Mouse (Mus musculus) brain, embryonic 14.5 days (tissue): ENCODE data around the gene Thsd4. TPM values are rescaled to one million over a fixed set of nuclear protein-coding genes. Genes with fewer than 3 reads are reported as not detected.

ENCODE experiments used
- DNase-seq: peaks from one replicate; pipeline ENCODE4 v3.0.0-alpha.2; 2011; ENCODE audit warnings: low read depth
- CTCF ChIP-seq: fragments of 200-500 bp; IDR thresholded peaks from 2 replicates; pipeline ENCODE4 v1.5.1; 2012; ENCODE audit warnings: inconsistent platforms, mild to moderate bottlenecking, moderate library complexity, borderline replicate concordance; ENCODE audit not compliant: insufficient read depth, insufficient read length; ENCODE audit errors: extremely low read depth
- POLR2A ChIP-seq: fragments of 200-500 bp; IDR thresholded peaks from 2 replicates; pipeline ENCODE4 v1.6.1; 2012; ENCODE audit warnings: mild to moderate bottlenecking, inconsistent platforms, borderline replicate concordance; ENCODE audit not compliant: poor library complexity, insufficient read depth, insufficient read length, severe bottlenecking; ENCODE audit errors: extremely low read depth
- polyA plus RNA-seq: library from polyadenylated mRNA; depleted of rRNA; stranded (reverse); fragments of >200 nt; gene quantifications from 2 replicates; pipeline ENCODE4 v1.2.3, GENCODE M21; 2012

Gene Thsd4
- polyA plus RNA-seq, 1 experiment: 7.9 TPM

- no peak for DNase-seq
- TF ChIP-seq POLR2A (no peak), CTCF (no peak)
These were observed 569.3 kb downstream of the Thsd4 start for GRCm38 (mm10) chr9:59952515-59953070.

GRCm38 (mm10) chr9:59951943-59952342 lies 569.9 kb downstream of the Thsd4 start:
- no peak for TF ChIP-seq CTCF
- TF ChIP-seq POLR2A: no peak
- DNase-seq: no peak

DNA sequence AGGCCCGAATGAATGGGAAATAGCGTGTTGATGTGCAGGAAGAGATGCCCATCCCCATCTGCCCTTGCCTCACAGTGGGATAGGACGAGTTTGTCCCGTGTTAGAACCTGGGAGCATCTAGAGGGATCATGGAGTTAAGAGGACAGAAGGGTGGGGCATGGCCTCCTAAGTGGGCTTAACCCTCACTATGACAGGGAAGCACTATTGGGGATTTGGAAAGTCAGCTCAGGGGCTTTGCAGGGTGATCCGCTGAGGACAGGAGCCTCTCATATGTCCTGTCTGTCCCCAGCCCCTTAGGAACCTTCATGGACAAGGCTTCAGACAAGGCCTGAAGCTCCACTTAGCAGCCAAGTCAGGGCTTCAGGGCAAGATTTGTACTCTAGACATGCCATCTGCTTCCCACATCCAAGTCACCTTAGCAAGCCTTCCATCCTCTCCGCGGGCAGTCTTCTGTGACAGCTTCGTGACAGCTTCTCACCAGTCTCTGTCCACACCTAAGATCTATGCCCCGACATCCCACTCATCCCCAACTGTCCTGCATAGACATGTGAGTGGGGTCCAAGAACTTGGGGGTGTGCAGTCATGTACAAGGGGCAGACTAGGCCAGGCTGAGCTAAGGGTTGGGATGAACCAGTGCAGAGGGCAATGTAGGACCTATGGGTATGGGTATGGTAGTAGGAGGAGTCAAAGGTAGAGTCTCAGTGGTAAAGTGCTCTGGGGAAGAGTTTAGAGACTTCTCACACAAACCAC lies 570.7 kb downstream of the Thsd4 start:
- TF ChIP-seq POLR2A (no peak), CTCF (no peak)
- no peak for DNase-seq

GRCm38 (mm10) chr9:59949981-59950380 lies 571.9 kb downstream of the Thsd4 start:
- no peak for DNase-seq
- TF ChIP-seq POLR2A (no peak), CTCF (no peak)

GRCm38 (mm10) chr9:59949511-59949910 lies 572.3 kb downstream of the Thsd4 start:
- no peak for DNase-seq
- TF ChIP-seq POLR2A: no peak
- no peak for TF ChIP-seq CTCF

GRCm38 (mm10) chr9:59948691-59949250 lies 573.1 kb downstream of the Thsd4 start:
- DNase-seq: no peak
- TF ChIP-seq POLR2A (no peak), CTCF (no peak)

DNA sequence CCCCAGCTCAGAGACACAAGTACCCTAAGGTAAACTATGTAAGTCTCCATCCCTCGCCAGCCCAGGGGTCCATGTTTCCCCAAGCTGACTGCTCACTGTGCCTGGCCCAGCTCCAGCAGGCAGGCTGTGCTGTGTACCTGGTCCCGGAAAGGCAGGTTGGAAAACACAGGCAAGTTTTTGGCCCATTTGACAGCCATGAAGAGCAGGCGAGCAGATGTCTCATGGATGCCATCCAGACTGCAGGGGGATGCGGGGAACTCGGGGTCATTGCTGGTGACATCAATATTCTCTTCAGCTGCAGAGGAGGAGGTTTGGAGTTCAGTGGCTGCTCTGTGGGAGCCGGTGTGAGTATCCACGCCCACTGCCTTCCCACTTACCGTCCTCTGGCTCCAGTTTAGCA lies 573.6 kb downstream of the Thsd4 start:
- TF ChIP-seq POLR2A (no peak), CTCF (no peak)
- DNase-seq: no peak

DNA sequence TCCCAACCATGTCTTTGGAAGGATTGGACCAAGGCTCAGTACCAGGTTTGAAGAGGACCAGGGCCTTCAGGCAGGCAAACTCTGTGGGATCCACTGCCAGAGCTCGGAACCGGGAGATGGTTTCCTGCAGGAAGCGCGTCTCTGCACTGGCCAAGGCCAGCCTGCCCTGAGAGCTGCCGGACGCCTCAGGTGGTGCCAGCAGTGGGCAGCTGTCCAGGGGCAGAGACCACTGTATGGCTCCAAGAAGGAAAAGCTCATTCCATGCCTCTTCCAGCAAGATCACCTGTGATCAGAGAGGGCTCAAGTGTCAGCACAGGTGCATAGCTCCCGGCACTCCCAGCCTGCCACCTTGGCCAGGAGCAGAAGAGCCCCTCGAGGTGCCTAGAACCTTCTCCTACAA lies 574.6 kb downstream of the Thsd4 start:
- no peak for DNase-seq
- TF ChIP-seq POLR2A (no peak), CTCF (no peak)

- no peak for DNase-seq
- no peak for TF ChIP-seq CTCF
- no peak for TF ChIP-seq POLR2A
These were observed 576.6 kb downstream of the Thsd4 start for GRCm38 (mm10) chr9:59945241-59945640.

DNA sequence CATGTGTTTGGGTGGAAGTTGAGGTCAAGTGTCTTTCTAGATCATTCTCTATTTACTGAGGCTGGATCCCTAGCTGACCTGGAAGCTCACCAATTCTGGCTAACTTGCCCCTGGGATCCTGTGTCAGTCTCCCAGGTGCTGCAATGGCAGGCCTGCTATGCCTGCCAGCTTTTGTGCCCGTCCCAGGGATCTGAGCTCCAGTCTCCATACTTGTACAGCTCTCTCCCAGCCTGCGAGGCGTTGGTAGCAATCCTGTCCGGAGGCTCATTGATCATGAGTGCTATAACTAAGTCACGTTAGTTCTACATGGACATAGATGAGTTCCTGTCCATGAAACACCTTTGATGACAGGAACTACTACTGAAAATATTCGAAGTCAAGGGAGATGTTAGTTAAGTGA lies 578.0 kb downstream of the Thsd4 start:
- TF ChIP-seq CTCF (no peak), POLR2A (no peak)
- no peak for DNase-seq

- no peak for DNase-seq
- no peak for TF ChIP-seq CTCF
- no peak for TF ChIP-seq POLR2A
These were observed 579.3 kb downstream of the Thsd4 start for GRCm38 (mm10) chr9:59942501-59943085.

DNA sequence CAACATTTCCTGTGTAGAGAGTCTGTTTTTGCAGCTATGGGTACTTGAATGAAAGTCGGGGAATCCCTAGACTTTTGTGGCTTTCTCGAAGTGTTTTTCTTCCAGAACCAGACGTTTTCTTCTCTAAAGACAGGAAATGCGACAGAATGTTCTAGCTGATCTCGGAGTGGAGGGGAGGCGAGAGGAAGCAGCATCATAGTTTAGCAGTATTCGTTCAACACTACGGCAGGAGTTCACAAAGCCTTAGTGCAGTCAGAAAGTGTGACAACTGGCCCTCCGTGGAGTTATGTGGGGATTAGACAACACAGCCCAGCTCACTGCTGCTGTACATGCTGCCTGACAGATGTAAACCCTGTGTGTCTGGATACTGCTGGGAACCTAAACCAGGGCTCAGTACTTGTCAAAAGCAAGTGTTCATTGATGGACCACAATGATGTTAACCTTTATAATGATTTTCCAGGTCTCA lies 579.9 kb downstream of the Thsd4 start:
- no peak for TF ChIP-seq POLR2A
- TF ChIP-seq CTCF: no peak
- no peak for DNase-seq
